Mouse (Mus musculus): ENCODE results near the gene Selenof. TPM values are rescaled to one million over a fixed set of nuclear protein-coding genes. Genes with fewer than 3 reads are reported as not detected.

The Selenof gene
- total RNA-seq, 1 experiment from 2014 or later = 587 TPM

- no peak for ATAC-seq (replicated peaks in 1 of 2; ENCODE audit: insufficient read depth in 1 of 2, low FRiP score in 2 of 2, low TSS enrichment in 1 of 2, low read depth in 1 of 2, poor library complexity in 2 of 2, severe bottlenecking in 2 of 2)
Observed at GRCm38 (mm10) chr3:144556625-144557324, 13.3 kb upstream of the Selenof start.

- no peak for ATAC-seq (replicated peaks in 1 of 2; ENCODE audit: insufficient read depth in 1 of 2, low FRiP score in 2 of 2, low TSS enrichment in 1 of 2, low read depth in 1 of 2, poor library complexity in 2 of 2, severe bottlenecking in 2 of 2)
Observed at GRCm38 (mm10) chr3:144558274-144558673, 11.8 kb upstream of the Selenof start.

GRCm38 (mm10) chr3:144561511-144562250 lies 8.4 kb upstream of the Selenof start:
- peak; percentile 91 for ATAC-seq (replicated peaks in 1 of 2; ENCODE audit: insufficient read depth in 1 of 2, low FRiP score in 2 of 2, low TSS enrichment in 1 of 2, low read depth in 1 of 2, poor library complexity in 2 of 2, severe bottlenecking in 2 of 2)

- ATAC-seq (replicated peaks in 1 of 2; ENCODE audit: insufficient read depth in 1 of 2, low FRiP score in 2 of 2, low TSS enrichment in 1 of 2, low read depth in 1 of 2, poor library complexity in 2 of 2, severe bottlenecking in 2 of 2) = no peak
Observed at GRCm38 (mm10) chr3:144563916-144564315, 6.2 kb upstream of the Selenof start.

- no peak for ATAC-seq (replicated peaks in 1 of 2; ENCODE audit: insufficient read depth in 1 of 2, low FRiP score in 2 of 2, low TSS enrichment in 1 of 2, low read depth in 1 of 2, poor library complexity in 2 of 2, severe bottlenecking in 2 of 2)
Observed at GRCm38 (mm10) chr3:144565212-144565611, 4.9 kb upstream of the Selenof start.

GRCm38 (mm10) chr3:144568861-144569361 lies 1.2 kb upstream of the Selenof start:
- ATAC-seq (replicated peaks in 1 of 2; ENCODE audit: insufficient read depth in 1 of 2, low FRiP score in 2 of 2, low TSS enrichment in 1 of 2, low read depth in 1 of 2, poor library complexity in 2 of 2, severe bottlenecking in 2 of 2) = no peak

- no peak for ATAC-seq (replicated peaks in 1 of 2; ENCODE audit: insufficient read depth in 1 of 2, low FRiP score in 2 of 2, low TSS enrichment in 1 of 2, low read depth in 1 of 2, poor library complexity in 2 of 2, severe bottlenecking in 2 of 2)
Observed at GRCm38 (mm10) chr3:144569401-144569971, 618 bp upstream of the Selenof start.

GRCm38 (mm10) chr3:144570816-144571487 lies 848 bp downstream of the Selenof start:
- ATAC-seq (replicated peaks in 1 of 2; ENCODE audit: insufficient read depth in 1 of 2, low FRiP score in 2 of 2, low TSS enrichment in 1 of 2, low read depth in 1 of 2, poor library complexity in 2 of 2, severe bottlenecking in 2 of 2) = no peak

GRCm38 (mm10) chr3:144574256-144574655 lies 4.2 kb downstream of the Selenof start:
- ATAC-seq (replicated peaks in 1 of 2; ENCODE audit: insufficient read depth in 1 of 2, low FRiP score in 2 of 2, low TSS enrichment in 1 of 2, low read depth in 1 of 2, poor library complexity in 2 of 2, severe bottlenecking in 2 of 2) = no peak

- no peak for ATAC-seq (replicated peaks in 1 of 2; ENCODE audit: insufficient read depth in 1 of 2, low FRiP score in 2 of 2, low TSS enrichment in 1 of 2, low read depth in 1 of 2, poor library complexity in 2 of 2, severe bottlenecking in 2 of 2)
Observed at GRCm38 (mm10) chr3:144577366-144578340, 7.5 kb downstream of the Selenof start.

- no peak for ATAC-seq (replicated peaks in 1 of 2; ENCODE audit: insufficient read depth in 1 of 2, low FRiP score in 2 of 2, low TSS enrichment in 1 of 2, low read depth in 1 of 2, poor library complexity in 2 of 2, severe bottlenecking in 2 of 2)
Observed at GRCm38 (mm10) chr3:144578921-144579320, 8.8 kb downstream of the Selenof start.

- no peak for ATAC-seq (replicated peaks in 1 of 2; ENCODE audit: insufficient read depth in 1 of 2, low FRiP score in 2 of 2, low TSS enrichment in 1 of 2, low read depth in 1 of 2, poor library complexity in 2 of 2, severe bottlenecking in 2 of 2)
Observed at GRCm38 (mm10) chr3:144579796-144580195, 9.7 kb downstream of the Selenof start.

- no peak for ATAC-seq (replicated peaks in 1 of 2; ENCODE audit: insufficient read depth in 1 of 2, low FRiP score in 2 of 2, low TSS enrichment in 1 of 2, low read depth in 1 of 2, poor library complexity in 2 of 2, severe bottlenecking in 2 of 2)
Observed at GRCm38 (mm10) chr3:144580281-144580680, 10.2 kb downstream of the Selenof start.

- ATAC-seq (replicated peaks in 1 of 2; ENCODE audit: insufficient read depth in 1 of 2, low FRiP score in 2 of 2, low TSS enrichment in 1 of 2, low read depth in 1 of 2, poor library complexity in 2 of 2, severe bottlenecking in 2 of 2) = no peak
Observed at GRCm38 (mm10) chr3:144581842-144582241, 11.7 kb downstream of the Selenof start.

GRCm38 (mm10) chr3:144582306-144582705 lies 12.2 kb downstream of the Selenof start:
- ATAC-seq (replicated peaks in 1 of 2; ENCODE audit: insufficient read depth in 1 of 2, low FRiP score in 2 of 2, low TSS enrichment in 1 of 2, low read depth in 1 of 2, poor library complexity in 2 of 2, severe bottlenecking in 2 of 2) = no peak

- ATAC-seq (replicated peaks in 1 of 2; ENCODE audit: insufficient read depth in 1 of 2, low FRiP score in 2 of 2, low TSS enrichment in 1 of 2, low read depth in 1 of 2, poor library complexity in 2 of 2, severe bottlenecking in 2 of 2) = no peak
Observed at GRCm38 (mm10) chr3:144583789-144584188, 13.7 kb downstream of the Selenof start.
